In genomic region chr5:134257349-134258031, GRCm38 (mm10) we compare ENCODE assay signal across 22 mouse cellular contexts. TPM values are rescaled to one million over a fixed set of nuclear protein-coding genes. Genes with fewer than 3 reads are reported as not detected.
A peak's percentile ranks its signal among the peaks of the same experiment; 100 is the strongest.
DNase-seq lines count a peak whose midpoint lies in the region; ATAC-seq and TF ChIP-seq lines count a peak whose summit lies in the region.
"Had no signal": no experiment of that assay in that cellular context is flagged by ENCODE, and none has a peak within 500 bp of the region (broad histone marks: within the 10 kb centered on the region; RNA-seq: fewer than 3 reads in every experiment).

No protein-coding gene starts in this region.

- H3K9me3 ChIP-seq in hindbrain, embryonic 13.5 days: no peaks in the 10 kb centered on the region
- no peaks in the 10 kb centered on the region for H3K9me3 ChIP-seq in hindbrain, postnatal 0 days (ENCODE audit: low read length)
- no peaks in the 10 kb centered on the region for H3K9me3 ChIP-seq in megakaryocyte, embryonic 14.5 days
- H3K9me3 ChIP-seq in midbrain, embryonic 13.5 days: no peaks in the 10 kb centered on the region
- H3K9me3 ChIP-seq in forebrain, embryonic 15.5 days: no peaks in the 10 kb centered on the region
- H3K9me3 ChIP-seq: limb, embryonic 10.5 days; midbrain, embryonic 12.5 days; neural tube, embryonic 12.5 days had no signal

- H3K27ac ChIP-seq in hindbrain, embryonic 13.5 days: no peak overlapping the region
- no peak overlapping the region for H3K27ac ChIP-seq in hindbrain, postnatal 0 days
- no peak overlapping the region for H3K27ac ChIP-seq in midbrain, embryonic 13.5 days
- no peak overlapping the region for H3K27ac ChIP-seq in forebrain, embryonic 15.5 days (replicated peaks)
- H3K27ac ChIP-seq: limb, embryonic 10.5 days; midbrain, embryonic 12.5 days; neural tube, embryonic 12.5 days had no signal

- no peaks in the 10 kb centered on the region for H3K4me1 ChIP-seq in hindbrain, embryonic 13.5 days (replicated peaks)
- H3K4me1 ChIP-seq in hindbrain, postnatal 0 days (ENCODE audit: insufficient read depth, low read length): no peaks in the 10 kb centered on the region
- peaks cover 68% of the 10 kb centered on the region for H3K4me1 ChIP-seq in megakaryocyte, embryonic 14.5 days
- H3K4me1 ChIP-seq in midbrain, embryonic 13.5 days (replicated peaks): no peaks in the 10 kb centered on the region
- no peaks in the 10 kb centered on the region for H3K4me1 ChIP-seq in forebrain, embryonic 15.5 days
- H3K4me1 ChIP-seq: limb, embryonic 10.5 days; midbrain, embryonic 12.5 days; neural tube, embryonic 12.5 days had no signal

- DNase-seq in hindbrain, postnatal 0 days (ENCODE audit: low spot score): no peak
- DNase-seq in 416B (ENCODE audit: low read depth): peak; percentile 58
- DNase-seq in brain, adult 2 months (ENCODE audit: low read depth, low spot score): peak; percentile 51
- DNase-seq in c-Kit-positive CD71-positive TER-119-positive erythroid progenitor cells, embryonic 14.5 days (ENCODE audit: low spot score): no peak
- DNase-seq: adrenal gland, adult 2 months; B cell, adult 2 months; cerebellum, adult 11 months; cerebellum, postnatal 10 days; embryo, embryonic 11 days; gastrocnemius, postnatal 10 days; layer of hippocampus, postnatal 36 days; lung, adult 2 months; lung, postnatal 36 days; right cerebral cortex, adult 18-20 months had no signal

- no peak for TF ChIP-seq CTCF in hindbrain, postnatal 0 days (IDR thresholded peaks at IDR 0.05; ENCODE audit: low read depth)

- no peak for ATAC-seq in hindbrain, embryonic 13.5 days (ENCODE audit: low FRiP score)
- ATAC-seq in hindbrain, postnatal 0 days: no peak
- ATAC-seq in midbrain, embryonic 13.5 days: no peak
- ATAC-seq in forebrain, embryonic 15.5 days (replicated peaks): no peak

- H3K4me2 ChIP-seq in hindbrain, embryonic 13.5 days: no peak overlapping the region
- no peak overlapping the region for H3K4me2 ChIP-seq in hindbrain, postnatal 0 days (ENCODE audit: low read depth, low read length)
- H3K4me2 ChIP-seq in midbrain, embryonic 13.5 days (replicated peaks): no peak overlapping the region
- H3K4me2 ChIP-seq in forebrain, embryonic 15.5 days (replicated peaks): no peak overlapping the region
- H3K4me2 ChIP-seq: liver, embryonic 11.5 days; midbrain, embryonic 12.5 days; neural tube, embryonic 12.5 days had no signal

- WGBS in hindbrain, embryonic 13.5 days: 94% methylated on average over 13 of the region's 13 CpGs
- 92% methylated on average over 13 of the region's 13 CpGs for WGBS in hindbrain, postnatal 0 days
- WGBS in midbrain, embryonic 13.5 days: 91% methylated on average over 13 of the region's 13 CpGs
- 93% methylated on average over 13 of the region's 13 CpGs for WGBS in forebrain, embryonic 15.5 days

- peaks cover 96% of the 10 kb centered on the region for H3K36me3 ChIP-seq in hindbrain, embryonic 13.5 days
- peaks cover 82% of the 10 kb centered on the region for H3K36me3 ChIP-seq in hindbrain, postnatal 0 days (ENCODE audit: insufficient read depth, low read length)
- peaks cover 98% of the 10 kb centered on the region for H3K36me3 ChIP-seq in megakaryocyte, embryonic 14.5 days (replicated peaks; ENCODE audit: low read length)
- H3K36me3 ChIP-seq in midbrain, embryonic 13.5 days: peaks cover 93% of the 10 kb centered on the region
- H3K36me3 ChIP-seq in forebrain, embryonic 15.5 days: peaks cover 91% of the 10 kb centered on the region

- no peaks in the 10 kb centered on the region for H3K27me3 ChIP-seq in hindbrain, embryonic 13.5 days
- H3K27me3 ChIP-seq in hindbrain, postnatal 0 days (ENCODE audit: insufficient read depth, low read length): no peaks in the 10 kb centered on the region
- no peaks in the 10 kb centered on the region for H3K27me3 ChIP-seq in megakaryocyte, embryonic 14.5 days (replicated peaks)
- no peaks in the 10 kb centered on the region for H3K27me3 ChIP-seq in midbrain, embryonic 13.5 days
- no peaks in the 10 kb centered on the region for H3K27me3 ChIP-seq in forebrain, embryonic 15.5 days
- H3K27me3 ChIP-seq: midbrain, embryonic 12.5 days; neural tube, embryonic 12.5 days had no signal

- peak overlapping the region; percentile 29; the same call in 1 of the 2 replicates for H3K9ac ChIP-seq in hindbrain, embryonic 13.5 days
- no peak overlapping the region for H3K9ac ChIP-seq in hindbrain, postnatal 0 days (replicated peaks; ENCODE audit: low read length)
- no peak overlapping the region for H3K9ac ChIP-seq in midbrain, embryonic 13.5 days (replicated peaks)
- H3K9ac ChIP-seq in forebrain, embryonic 15.5 days (replicated peaks): no peak overlapping the region
- H3K9ac ChIP-seq: midbrain, embryonic 12.5 days; neural tube, embryonic 12.5 days had no signal

- H3K4me3 ChIP-seq in hindbrain, embryonic 13.5 days: no peak overlapping the region
- no peak overlapping the region for H3K4me3 ChIP-seq in hindbrain, postnatal 0 days (ENCODE audit: low read length)
- H3K4me3 ChIP-seq in megakaryocyte, embryonic 14.5 days (replicated peaks): peak overlapping the region; percentile 51
- H3K4me3 ChIP-seq in midbrain, embryonic 13.5 days (replicated peaks): no peak overlapping the region
- H3K4me3 ChIP-seq in forebrain, embryonic 15.5 days: no peak overlapping the region
- H3K4me3 ChIP-seq: limb, embryonic 10.5 days; midbrain, embryonic 12.5 days; neural tube, embryonic 12.5 days had no signal

RNA-seq across cellular contexts. Expression of gene Ncf1, which starts 28.1 kb away (rescaled TPM):
- 2.3 and 3.5 TPM in 2 replicates for polyA plus RNA-seq in hindbrain, embryonic 13.5 days (2015; fragmentation: Nextera tagmentation; extraction: Ambion mirVana)
- 2.8 and 4.9 TPM in 2 replicates for total RNA-seq in hindbrain, postnatal 0 days (2014; rRNA removed)
- polyA plus RNA-seq in hindbrain, postnatal 0 days (2015; fragmentation: Nextera tagmentation; extraction: Ambion mirVana): 2.0 and 2.3 TPM in 2 replicates
- 52.7 and 124 TPM in 2 replicates for polyA plus RNA-seq in megakaryocyte, embryonic 14.5 days (2012; ENCODE audit: insufficient read depth, low replicate concordance)
- 1.6 and 2.3 TPM in 2 replicates for polyA plus RNA-seq in midbrain, embryonic 13.5 days (2015; fragmentation: Nextera tagmentation; extraction: Ambion mirVana)
- 2.1 and 2.4 TPM in 2 replicates for polyA plus RNA-seq in forebrain, embryonic 15.5 days (2015; fragmentation: Nextera tagmentation; extraction: Ambion mirVana)

RNA-seq across cellular contexts. Expression of gene Gtf2i, which starts 57.1 kb away (rescaled TPM):
- 173 TPM in 2 replicates for polyA plus RNA-seq in hindbrain, embryonic 13.5 days (2015; fragmentation: Nextera tagmentation; extraction: Ambion mirVana)
- total RNA-seq in hindbrain, postnatal 0 days (2014; rRNA removed): 103 and 115 TPM in 2 replicates
- polyA plus RNA-seq in hindbrain, postnatal 0 days (2015; fragmentation: Nextera tagmentation; extraction: Ambion mirVana): 85.6 and 86.1 TPM in 2 replicates
- 87.1 and 333 TPM in 2 replicates for polyA plus RNA-seq in megakaryocyte, embryonic 14.5 days (2012; ENCODE audit: insufficient read depth, low replicate concordance)
- polyA plus RNA-seq in midbrain, embryonic 13.5 days (2015; fragmentation: Nextera tagmentation; extraction: Ambion mirVana): 190 and 191 TPM in 2 replicates
- polyA plus RNA-seq in forebrain, embryonic 15.5 days (2015; fragmentation: Nextera tagmentation; extraction: Ambion mirVana): 179 and 182 TPM in 2 replicates

Comparison
In these comparisons a context has a peak if more than half of its experiments do, and no peak if none do; other contexts are left out.
1. DNase-seq: peak in 416B (single experiment) and brain, adult 2 months (single experiment); none in hindbrain, postnatal 0 days (single experiment) and c-Kit-positive CD71-positive TER-119-positive erythroid progenitor cells, embryonic 14.5 days (single experiment).
2. RNA of gene Ncf1, which starts 28.1 kb away (polyA plus RNA-seq): 52.7 to 124 TPM in megakaryocyte, embryonic 14.5 days; 2.3 to 3.5 TPM in hindbrain, embryonic 13.5 days, 2.0 to 2.3 TPM in hindbrain, postnatal 0 days, 2.1 to 2.4 TPM in forebrain, embryonic 15.5 days and 1.6 to 2.3 TPM in midbrain, embryonic 13.5 days; every median in the first group is over 10 times any median in the second.